Mouse (Mus musculus) lung, adult 2 months (tissue): ENCODE results near the gene Hsd17b7. TPM values are rescaled to one million over a fixed set of nuclear protein-coding genes. Genes with fewer than 3 reads are reported as not detected.
A peak's percentile ranks its signal among the peaks of the same experiment; 100 is the strongest.

ENCODE experiments used
- DNase-seq: peaks from one replicate; pipeline ENCODE4 v3.0.0; 2022
- H3K4me1 ChIP-seq: fragments of 200-500 bp; 2 replicates; pipeline ENCODE4 v1.6.1; 2011; ENCODE audit warnings: low read length; ENCODE audit not compliant: control insufficient read depth, insufficient read depth
- H3K4me3 ChIP-seq: fragments of 200-500 bp; replicated peaks from 2 replicates; pipeline ENCODE3; 2011; ENCODE audit warnings: low read depth, mild to moderate bottlenecking, control low read depth, low read length; ENCODE audit errors: extremely low read depth
- CTCF ChIP-seq: fragments of 200-500 bp; IDR thresholded peaks from 2 replicates; pipeline ENCODE4 v1.5.1; 2011; ENCODE audit warnings: mild to moderate bottlenecking, low read length, control low read depth; ENCODE audit not compliant: insufficient read depth
- POLR2A ChIP-seq: fragments of 200-500 bp; IDR thresholded peaks from 2 replicates; pipeline ENCODE4 v1.6.1; 2011; ENCODE audit warnings: low read depth, mild to moderate bottlenecking, control low read depth, low read length, borderline replicate concordance; ENCODE audit errors: extremely low read depth
- WGBS: fragments of 180-500 bp; shearing (Covaris S2); methylation state at CpG from one replicate; pipeline ENCODE4 v1.1.7; 2018; 5-methylcytosine and 5-hydroxymethylcytosine counted together
- polyA plus RNA-seq: library from polyadenylated mRNA; depleted of rRNA; stranded (reverse); fragments of >200 nt; gene quantifications from 2 replicates; pipeline ENCODE4 v1.2.3, GENCODE M21; 2012

Gene Hsd17b7
- polyA plus RNA-seq, 1 experiment, result 8.8 TPM

- Histone ChIP-seq H3K4me3 (no peak overlapping the region), H3K4me1 (no peaks in the 10 kb centered on the region)
- 71% methylated on average over 6 of the region's 6 CpGs for WGBS
- no peak for DNase-seq
- TF ChIP-seq POLR2A, result no peak
- peak; percentile 19; the same call in 1 of the 2 replicates for TF ChIP-seq CTCF
Measured at GRCm38 (mm10) chr1:169947654-169948053, 21.4 kb downstream of the Hsd17b7 start.

- Histone ChIP-seq H3K4me3 (no peak overlapping the region), H3K4me1 (no peaks in the 10 kb centered on the region)
- DNase-seq, result no peak
- TF ChIP-seq CTCF (no peak), POLR2A (no peak)
- 74% methylated on average over 3 of the region's 3 CpGs for WGBS
Measured at GRCm38 (mm10) chr1:169946004-169946403, 23.0 kb downstream of the Hsd17b7 start.

- DNase-seq, result no peak
- 2% methylated on average over 2 of the region's 2 CpGs for WGBS
- H3K4me1 ChIP-seq, result no peaks in the 10 kb centered on the region
- H3K4me3 ChIP-seq, result no peak overlapping the region
- TF ChIP-seq CTCF (peak; percentile 24; the same call in 1 of the 2 replicates), POLR2A (no peak)
Measured at GRCm38 (mm10) chr1:169939345-169939744, 29.7 kb downstream of the Hsd17b7 start.

GRCm38 (mm10) chr1:169934005-169934725 is 34.9 kb downstream of the Hsd17b7 start:
- DNase-seq, result no peak
- Histone ChIP-seq H3K4me1 (no peaks in the 10 kb centered on the region; the same call in 1 of the 2 replicates), H3K4me3 (no peak overlapping the region)
- TF ChIP-seq POLR2A, result no peak
- peak; percentile 37; the same call in 1 of the 2 replicates for TF ChIP-seq CTCF
- WGBS, result 31% methylated on average over 16 of the region's 16 CpGs

- 61% methylated on average over 7 of the region's 7 CpGs for WGBS
- H3K4me1 ChIP-seq, result no peaks in the 10 kb centered on the region; the same call in 1 of the 2 replicates
- TF ChIP-seq CTCF, result no peak
- no peak for TF ChIP-seq POLR2A
- DNase-seq, result no peak
- H3K4me3 ChIP-seq, result no peak overlapping the region
Measured at GRCm38 (mm10) chr1:169932122-169932746, 36.8 kb downstream of the Hsd17b7 start.

- no peak overlapping the region for H3K4me3 ChIP-seq
- TF ChIP-seq POLR2A (no peak), CTCF (no peak)
- 68% methylated on average over 7 of the region's 7 CpGs for WGBS
- no peak for DNase-seq
- H3K4me1 ChIP-seq, result no peaks in the 10 kb centered on the region; the same call in 1 of the 2 replicates
Measured at GRCm38 (mm10) chr1:169931698-169932097, 37.3 kb downstream of the Hsd17b7 start.

GRCm38 (mm10) chr1:169928454-169928971 is 40.5 kb downstream of the Hsd17b7 start, which contains the start of gene Ccdc190:
Ccdc190 (plus strand) TSS chr1:169928648.
- Histone ChIP-seq H3K4me3 (no peak within 1 kb of the TSS), H3K4me1 (no peaks in the 10 kb centered on the region)
- DNase-seq, result no peak
- WGBS, result 21% methylated on average over 12 of the region's 12 CpGs
- TF ChIP-seq CTCF (no peak), POLR2A (no peak)

- 63% methylated on average over 8 of the region's 8 CpGs for WGBS
- TF ChIP-seq CTCF, result no peak
- no peak for TF ChIP-seq POLR2A
- Histone ChIP-seq H3K4me1 (no peaks in the 10 kb centered on the region), H3K4me3 (no peak overlapping the region)
- no peak for DNase-seq
Measured at GRCm38 (mm10) chr1:169927753-169928369, 41.2 kb downstream of the Hsd17b7 start.

GRCm38 (mm10) chr1:169924567-169924966 is 44.5 kb downstream of the Hsd17b7 start:
- DNase-seq, result no peak
- WGBS, result 22% methylated on average over 2 of the region's 2 CpGs
- TF ChIP-seq CTCF (no peak), POLR2A (no peak)
- no peaks in the 10 kb centered on the region for H3K4me1 ChIP-seq
- H3K4me3 ChIP-seq, result no peak overlapping the region
